Mouse (Mus musculus) urinary bladder, postnatal 10 days (tissue): ENCODE results near the gene Lyst.
"Not testable (repeated sequence)": the region's sequence is repeated elsewhere in the genome, so short reads cannot be mapped to it uniquely, and the experiment has no call there.

Source experiments
- DNase-seq: peaks from one replicate; pipeline ENCODE4 v3.0.0; 2022; ENCODE audit warnings: low spot score

Gene Lyst

GRCm38 (mm10) chr13:13590048-13591011 lies at the start of gene Lyst:
Gene Lyst, plus strand, starts transcription at chr13:13590397.
- DNase-seq: peak; percentile 99

- DNase-seq: not testable (repeated sequence)
Measured at GRCm38 (mm10) chr13:13543073-13543472, 47.1 kb upstream of the Lyst start.

DNA sequence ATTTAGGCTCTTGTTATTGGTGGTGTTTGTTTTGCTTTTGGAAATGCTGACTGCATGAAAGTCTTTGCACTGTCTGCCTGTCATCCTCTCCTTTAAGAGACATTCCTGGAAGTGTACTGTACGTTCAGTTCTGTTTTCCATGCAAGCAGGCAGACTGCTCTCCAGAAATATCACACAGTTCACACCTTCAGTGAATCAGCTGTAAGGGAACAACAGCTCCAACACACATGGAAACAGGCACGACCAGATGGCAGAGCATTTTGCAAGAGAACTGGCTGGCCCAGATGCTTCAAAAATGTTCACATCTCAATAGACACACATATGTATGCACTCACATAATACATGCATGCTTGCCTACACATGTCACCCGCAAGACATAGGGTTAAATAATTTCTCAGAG lies 43.4 kb upstream of the Lyst start:
- no peak for DNase-seq

GRCm38 (mm10) chr13:13547889-13548288 lies 42.3 kb upstream of the Lyst start:
- no peak for DNase-seq

- no peak for DNase-seq
Measured at GRCm38 (mm10) chr13:13548431-13549190, 41.6 kb upstream of the Lyst start.

DNA sequence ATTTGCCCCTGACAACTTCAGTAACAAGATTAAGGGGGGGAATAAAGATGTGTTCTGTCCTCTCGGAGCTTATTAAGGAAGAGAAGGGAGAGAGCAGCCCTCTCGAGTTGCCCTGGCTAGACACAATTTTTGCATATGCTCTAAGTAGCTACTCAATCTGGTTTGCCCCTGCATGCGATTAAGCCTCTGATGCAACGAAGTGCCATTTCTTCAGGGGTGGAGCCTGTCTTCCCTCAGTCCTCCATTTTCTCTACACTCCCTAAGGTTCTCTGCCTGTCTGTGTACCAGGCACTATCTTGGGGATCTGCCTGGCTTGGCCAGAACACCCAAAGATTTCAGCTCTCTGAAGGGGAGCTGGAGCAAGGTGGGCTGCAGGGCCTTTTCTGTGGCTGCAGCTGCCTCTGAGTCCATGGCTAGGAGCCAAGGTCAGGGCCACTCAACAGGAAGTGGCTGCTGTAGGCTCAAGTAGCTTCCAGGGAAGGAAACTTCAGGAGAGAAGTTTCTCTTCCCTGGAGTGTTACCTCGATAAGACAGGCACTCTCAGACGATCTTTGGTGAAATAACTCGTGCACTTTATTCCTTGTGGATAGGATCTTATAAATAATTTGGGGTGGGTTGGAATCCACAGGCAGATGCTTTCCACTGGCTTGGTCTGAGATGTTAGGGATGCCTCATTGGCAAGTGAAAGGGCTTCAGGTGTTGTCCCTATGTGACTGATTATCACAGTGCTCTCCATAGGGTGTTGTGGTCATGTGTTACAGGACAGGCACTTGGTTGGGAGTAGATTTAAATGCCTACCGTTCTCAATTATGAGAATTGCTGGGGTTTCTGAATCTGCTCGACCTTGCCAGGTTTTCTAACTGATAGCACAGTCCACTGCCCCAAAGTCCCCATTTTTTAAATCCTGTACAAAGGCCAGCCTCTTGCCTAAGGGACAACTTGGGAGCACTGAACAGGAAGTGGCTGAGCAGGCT lies 40.2 kb upstream of the Lyst start:
- DNase-seq: no peak

- no peak for DNase-seq
Measured at GRCm38 (mm10) chr13:13552020-13552419, 38.2 kb upstream of the Lyst start.

DNA sequence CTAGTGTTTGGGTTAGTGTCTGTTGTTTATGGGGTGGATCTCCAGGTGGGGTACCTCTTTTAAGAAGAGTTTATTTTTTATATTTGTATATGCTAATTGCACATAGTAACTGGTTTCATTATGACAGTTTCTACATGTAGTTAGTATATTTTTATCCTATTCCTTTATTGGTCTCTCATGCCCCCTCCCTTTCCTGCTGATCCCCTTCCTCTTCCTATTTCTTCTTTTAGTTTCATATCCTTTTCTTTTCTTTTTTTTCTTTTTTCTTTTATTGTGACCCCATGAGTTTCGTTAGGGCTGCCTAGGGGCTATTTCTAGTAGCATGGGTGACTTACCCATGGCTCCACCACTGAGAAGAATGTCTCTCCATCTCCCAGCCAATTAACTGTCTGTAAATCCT lies 36.5 kb upstream of the Lyst start:
- DNase-seq: no peak

- no peak for DNase-seq
Measured at GRCm38 (mm10) chr13:13555196-13555595, 35.0 kb upstream of the Lyst start.

DNA sequence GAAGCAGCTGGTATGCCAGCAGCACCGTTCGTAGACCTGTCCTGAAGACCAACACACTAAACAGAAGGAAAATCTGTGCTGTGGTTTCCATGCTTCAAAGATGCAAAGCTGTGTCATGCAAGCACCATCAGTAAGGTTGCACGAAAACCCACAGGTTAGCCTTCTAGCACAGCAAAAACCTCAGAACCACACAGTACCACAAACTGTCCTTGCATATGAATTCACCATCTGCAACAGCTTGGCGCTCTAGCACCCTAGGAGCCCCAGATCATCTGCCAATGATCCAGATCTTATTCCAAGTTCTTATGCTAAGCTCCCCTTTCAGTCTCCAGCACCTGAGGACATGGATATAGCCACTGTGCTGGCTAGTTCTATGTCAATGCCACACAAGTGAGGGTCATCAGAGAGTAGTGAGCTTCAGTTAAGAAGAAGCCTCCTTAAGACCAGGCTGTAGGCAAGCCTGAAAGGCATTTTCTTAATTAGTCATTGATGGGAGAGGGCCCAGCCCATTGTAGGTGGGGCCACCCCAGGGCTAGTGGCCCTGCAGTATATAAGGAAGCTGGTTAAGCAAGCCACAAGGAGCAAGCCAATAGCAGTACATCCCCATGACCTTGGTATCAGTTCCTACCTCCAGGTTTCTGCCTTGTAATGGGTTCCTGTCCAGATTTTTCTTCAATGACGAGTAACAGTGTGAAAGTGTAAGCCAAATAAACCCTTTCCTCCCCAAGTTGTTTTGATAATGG lies 33.0 kb upstream of the Lyst start:
- DNase-seq: no peak

DNA sequence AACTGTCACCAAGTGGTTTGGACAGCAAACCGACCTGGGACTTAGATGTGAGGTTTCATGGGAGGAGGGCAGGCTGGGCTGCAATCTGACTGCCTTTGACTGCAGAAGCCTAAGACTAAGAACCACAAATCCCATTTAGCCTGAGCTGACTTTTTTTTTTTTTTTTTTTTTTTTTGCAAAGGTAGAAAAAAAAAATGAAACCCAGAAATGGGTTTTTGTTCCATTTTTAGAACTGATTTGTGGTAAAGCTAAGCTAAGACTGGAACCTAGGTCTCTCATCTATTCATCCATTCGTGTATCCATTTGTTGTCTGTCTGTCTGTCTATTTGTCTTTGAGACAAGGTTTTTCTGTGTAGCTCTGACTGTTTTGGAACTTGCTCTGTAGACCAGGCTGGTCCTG lies 31.9 kb upstream of the Lyst start:
- DNase-seq: no peak

DNA sequence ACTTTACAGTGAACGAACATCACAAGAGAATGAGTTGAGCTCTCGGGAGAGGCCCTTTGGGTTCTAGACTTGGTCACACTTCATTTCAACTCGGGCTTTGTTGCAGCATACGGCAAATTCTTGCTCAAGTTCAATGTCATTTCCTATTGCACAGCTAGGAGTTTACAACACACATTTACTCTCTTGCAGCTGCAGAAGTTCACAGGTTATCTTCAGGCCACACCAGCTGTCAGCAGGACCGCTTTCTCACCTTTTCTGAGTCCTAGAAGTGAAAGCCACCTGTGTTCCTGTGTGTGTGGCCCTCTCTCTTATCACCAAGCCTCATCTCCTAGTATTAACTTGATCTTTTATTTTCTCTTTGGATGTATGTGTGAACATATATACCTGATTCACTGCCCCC lies 31.3 kb upstream of the Lyst start:
- no peak for DNase-seq

- no peak for DNase-seq
Measured at GRCm38 (mm10) chr13:13562571-13562970, 27.6 kb upstream of the Lyst start.

DNA sequence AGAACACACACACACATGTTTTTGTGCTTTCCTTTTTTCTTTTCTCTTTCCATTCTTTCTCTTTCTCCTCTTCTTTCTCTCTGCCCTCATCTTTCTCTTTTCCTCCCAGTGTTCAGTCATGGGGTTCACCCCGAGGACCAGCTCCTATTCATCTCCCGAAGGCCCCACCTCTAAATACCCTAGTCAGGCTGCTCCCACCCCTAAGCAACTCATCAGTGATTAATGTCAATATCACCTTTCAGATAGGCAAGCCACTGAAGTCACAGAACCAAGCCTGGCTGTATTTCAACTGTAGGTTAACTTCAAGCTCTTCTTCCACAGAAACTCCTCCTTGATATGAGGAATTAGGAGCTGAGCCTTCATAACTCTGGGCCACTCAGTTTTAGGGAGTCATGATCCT lies 26.1 kb upstream of the Lyst start:
- DNase-seq: no peak

GRCm38 (mm10) chr13:13564541-13564940 lies 25.7 kb upstream of the Lyst start:
- DNase-seq: no peak

DNA sequence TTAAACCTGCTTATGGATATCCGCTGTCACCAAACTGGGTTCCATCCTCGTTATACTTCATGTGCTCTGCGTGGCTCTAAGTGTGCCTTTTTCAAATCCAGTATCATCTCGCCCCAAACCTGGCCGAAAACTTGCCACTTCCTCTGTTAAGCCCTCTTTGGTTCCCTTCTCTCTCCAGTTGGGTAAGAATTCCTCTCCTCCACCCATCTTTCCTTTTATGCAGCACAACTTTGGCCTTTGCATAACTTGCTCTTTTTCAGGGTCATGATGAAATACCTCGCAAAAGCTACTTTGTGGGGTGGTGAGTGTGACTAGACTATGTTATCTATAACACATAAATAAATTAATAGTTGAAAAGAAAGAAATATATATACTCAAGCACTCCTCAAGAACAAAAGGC lies 22.6 kb upstream of the Lyst start:
- no peak for DNase-seq

DNA sequence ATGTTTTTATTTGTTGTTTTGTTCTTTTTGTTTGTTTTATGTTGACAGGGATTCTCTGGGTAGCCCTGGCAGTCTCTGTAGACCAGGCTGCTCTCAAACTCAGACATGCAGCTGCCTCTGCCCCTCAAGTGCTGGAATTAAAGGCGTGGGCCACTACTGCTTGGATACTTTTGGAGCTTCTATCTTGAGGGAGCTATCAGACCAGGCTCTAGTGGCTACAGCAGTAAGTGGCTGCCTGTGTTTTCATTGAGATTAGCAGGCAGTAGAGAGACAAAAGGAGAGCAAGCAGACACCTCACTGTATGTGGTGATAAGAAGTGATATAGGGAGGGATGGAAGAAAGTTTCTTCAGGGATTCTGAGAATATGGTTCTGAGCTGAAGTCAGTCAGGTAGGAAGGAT lies 21.4 kb upstream of the Lyst start:
- no peak for DNase-seq

DNA sequence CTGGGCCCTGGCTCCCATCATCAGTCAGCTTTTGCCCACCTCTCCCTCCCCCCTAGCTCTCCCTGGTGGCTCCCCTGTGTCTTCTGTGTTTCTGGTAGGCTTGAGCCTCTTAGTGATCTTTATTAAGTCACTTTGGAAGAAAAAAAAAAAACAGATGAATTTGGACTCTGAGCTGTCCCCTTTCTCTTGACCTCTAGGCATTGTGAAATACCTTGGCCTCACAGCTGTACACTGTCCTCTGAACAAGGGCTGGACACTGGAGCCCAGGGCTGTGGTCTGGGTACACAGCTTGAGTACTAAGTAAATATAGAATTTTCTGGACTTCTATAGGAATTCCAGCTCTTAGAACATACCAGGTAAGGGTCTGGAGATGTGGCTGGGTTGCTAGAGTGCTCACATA lies 20.6 kb upstream of the Lyst start:
- DNase-seq: no peak

- DNase-seq: no peak
Measured at GRCm38 (mm10) chr13:13572060-13572835, 17.9 kb upstream of the Lyst start.

- no peak for DNase-seq
Measured at GRCm38 (mm10) chr13:13572941-13573340, 17.3 kb upstream of the Lyst start.
